In the genomic region with DNA sequence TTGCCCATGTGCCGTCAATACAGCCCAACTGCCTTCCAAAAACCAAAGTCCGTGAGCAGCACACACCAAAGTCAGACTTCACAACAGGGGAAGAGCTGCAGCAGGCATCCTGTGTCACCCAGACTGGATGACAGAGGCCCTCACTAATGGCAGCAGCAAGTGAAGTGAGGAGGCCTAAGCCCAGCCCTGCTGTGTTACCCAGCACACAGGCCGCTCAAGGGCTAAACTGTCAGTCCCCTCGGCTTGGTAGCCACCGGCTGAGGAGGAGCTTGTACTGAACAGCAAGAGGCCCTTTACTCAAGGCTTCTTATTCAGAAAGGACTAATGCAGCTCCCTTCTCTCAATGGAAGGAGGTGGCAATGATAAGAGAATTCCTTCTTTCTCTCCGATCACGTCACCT, we compare ENCODE assay signal across 1 mouse cellular context.
TF ChIP-seq lines count a peak whose summit lies in the region.

No protein-coding gene starts in this region.

TF ChIP-seq in CH12.LX, 34 proteins besides CTCF, POLR2A, EP300 and RAD21 (continued from another document):
- no peak for TF ChIP-seq HCFC1 (IDR thresholded peaks at IDR 0.05; ENCODE audit: low read depth, low read length)
- no peak for TF ChIP-seq IRF4 (IDR thresholded peaks at IDR 0.05; ENCODE audit: low read depth, low read length)
- TF ChIP-seq POLR2AphosphoS2 (IDR thresholded peaks at IDR 0.05; ENCODE audit: low read depth, low read length), result no peak
